Mouse (Mus musculus): ENCODE measurements around the gene Rep15. TPM values are rescaled to one million over a fixed set of nuclear protein-coding genes. Genes with fewer than 3 reads are reported as not detected.

The Rep15 gene
- 0.40 and 0.69 TPM in 2 replicates for polyA plus RNA-seq (2012; rRNA removed)

- no peak for TF ChIP-seq POLR2A (IDR thresholded peaks at IDR 0.05; ENCODE audit: borderline replicate concordance, insufficient read depth, low read length)
- no peak for TF ChIP-seq CTCF (IDR thresholded peaks at IDR 0.05; ENCODE audit: borderline replicate concordance, insufficient read depth, low read depth, low read length)
- H3K4me1 ChIP-seq (ENCODE audit: control insufficient read depth, insufficient read depth, low read length), result peaks cover 20% of the 10 kb centered on the region
- DNase-seq, result peak; percentile 49 to 59
- no peak within 1 kb of the TSS for H3K4me3 ChIP-seq (replicated peaks; ENCODE audit: insufficient read depth, low read depth, low read length)
- no peak within 1 kb of the TSS for H3K27ac ChIP-seq (ENCODE audit: insufficient read depth, low read length)
- WGBS, result 22% methylated on average over 13 of the region's 13 CpGs
- no peaks in the 10 kb centered on the region for H3K27me3 ChIP-seq (ENCODE audit: control insufficient read depth, insufficient read depth, low read length)
Measured at GRCm38 (mm10) chr6:147032303-147032925, at the start of gene Rep15. TSS of gene Rep15 (plus strand) at chr6:147032584.

- no peak overlapping the region for H3K27ac ChIP-seq (ENCODE audit: insufficient read depth, low read length)
- no peaks in the 10 kb centered on the region for H3K27me3 ChIP-seq (ENCODE audit: control insufficient read depth, insufficient read depth, low read length)
- 78% methylated on average over 3 of the region's 3 CpGs for WGBS
- DNase-seq, result no peak
- TF ChIP-seq POLR2A (IDR thresholded peaks at IDR 0.05; ENCODE audit: borderline replicate concordance, insufficient read depth, low read length), result no peak
- H3K4me3 ChIP-seq (replicated peaks; ENCODE audit: insufficient read depth, low read depth, low read length), result no peak overlapping the region
- H3K4me1 ChIP-seq (ENCODE audit: control insufficient read depth, insufficient read depth, low read length), result no peaks in the 10 kb centered on the region
Measured at GRCm38 (mm10) chr6:146984569-146984968, 47.8 kb upstream of the Rep15 start.

- DNase-seq, result peak; percentile 29 to 32
- Histone ChIP-seq H3K4me1 (ENCODE audit: control insufficient read depth, insufficient read depth, low read length) (no peaks in the 10 kb centered on the region), H3K4me3 (replicated peaks; ENCODE audit: insufficient read depth, low read depth, low read length) (no peak overlapping the region), H3K27me3 (ENCODE audit: control insufficient read depth, insufficient read depth, low read length) (no peaks in the 10 kb centered on the region), H3K27ac (ENCODE audit: insufficient read depth, low read length) (no peak overlapping the region)
- WGBS, result 42% methylated on average over 5 of the region's 5 CpGs
- TF ChIP-seq CTCF (IDR thresholded peaks at IDR 0.05; ENCODE audit: borderline replicate concordance, insufficient read depth, low read depth, low read length), result peak; percentile 30; the same call in 1 of the 2 replicates
- TF ChIP-seq POLR2A (IDR thresholded peaks at IDR 0.05; ENCODE audit: borderline replicate concordance, insufficient read depth, low read length), result no peak
Measured at GRCm38 (mm10) chr6:146994236-146994635, 38.1 kb upstream of the Rep15 start.

- no peaks in the 10 kb centered on the region for H3K27me3 ChIP-seq (ENCODE audit: control insufficient read depth, insufficient read depth, low read length)
- H3K27ac ChIP-seq (ENCODE audit: insufficient read depth, low read length), result no peak overlapping the region
- DNase-seq, result no peak
- no peaks in the 10 kb centered on the region for H3K4me1 ChIP-seq (ENCODE audit: control insufficient read depth, insufficient read depth, low read length)
- no peak overlapping the region for H3K4me3 ChIP-seq (replicated peaks; ENCODE audit: insufficient read depth, low read depth, low read length)
- WGBS, result 75% methylated on average over 2 of the region's 2 CpGs
- TF ChIP-seq CTCF (IDR thresholded peaks at IDR 0.05; ENCODE audit: borderline replicate concordance, insufficient read depth, low read depth, low read length), result no peak
- TF ChIP-seq POLR2A (IDR thresholded peaks at IDR 0.05; ENCODE audit: borderline replicate concordance, insufficient read depth, low read length), result no peak
Measured at GRCm38 (mm10) chr6:146995391-146995790, 37.0 kb upstream of the Rep15 start.

GRCm38 (mm10) chr6:146995878-146996277, 36.5 kb upstream of the Rep15 start:
- no peaks in the 10 kb centered on the region for H3K27me3 ChIP-seq (ENCODE audit: control insufficient read depth, insufficient read depth, low read length)
- H3K27ac ChIP-seq (ENCODE audit: insufficient read depth, low read length), result no peak overlapping the region
- WGBS, result 87% methylated on average over 6 of the region's 6 CpGs
- H3K4me3 ChIP-seq (replicated peaks; ENCODE audit: insufficient read depth, low read depth, low read length), result no peak overlapping the region
- H3K4me1 ChIP-seq (ENCODE audit: control insufficient read depth, insufficient read depth, low read length), result no peaks in the 10 kb centered on the region
- TF ChIP-seq POLR2A (IDR thresholded peaks at IDR 0.05; ENCODE audit: borderline replicate concordance, insufficient read depth, low read length) (no peak), CTCF (IDR thresholded peaks at IDR 0.05; ENCODE audit: borderline replicate concordance, insufficient read depth, low read depth, low read length) (no peak)
- no peak for DNase-seq

GRCm38 (mm10) chr6:146997006-146997405, 35.4 kb upstream of the Rep15 start:
- H3K27me3 ChIP-seq (ENCODE audit: control insufficient read depth, insufficient read depth, low read length), result no peaks in the 10 kb centered on the region
- WGBS, result 90% methylated on average over 6 of the region's 6 CpGs
- TF ChIP-seq CTCF (IDR thresholded peaks at IDR 0.05; ENCODE audit: borderline replicate concordance, insufficient read depth, low read depth, low read length), result no peak
- TF ChIP-seq POLR2A (IDR thresholded peaks at IDR 0.05; ENCODE audit: borderline replicate concordance, insufficient read depth, low read length), result no peak
- DNase-seq, result no peak
- no peak overlapping the region for H3K27ac ChIP-seq (ENCODE audit: insufficient read depth, low read length)
- H3K4me1 ChIP-seq (ENCODE audit: control insufficient read depth, insufficient read depth, low read length), result no peaks in the 10 kb centered on the region
- no peak overlapping the region for H3K4me3 ChIP-seq (replicated peaks; ENCODE audit: insufficient read depth, low read depth, low read length)

- Histone ChIP-seq H3K4me3 (replicated peaks; ENCODE audit: insufficient read depth, low read depth, low read length) (no peak overlapping the region), H3K27ac (ENCODE audit: insufficient read depth, low read length) (no peak overlapping the region), H3K27me3 (ENCODE audit: control insufficient read depth, insufficient read depth, low read length) (no peaks in the 10 kb centered on the region), H3K4me1 (ENCODE audit: control insufficient read depth, insufficient read depth, low read length) (no peaks in the 10 kb centered on the region)
- no peak for DNase-seq
- 66% methylated on average over 4 of the region's 4 CpGs for WGBS
- TF ChIP-seq POLR2A (IDR thresholded peaks at IDR 0.05; ENCODE audit: borderline replicate concordance, insufficient read depth, low read length) (no peak), CTCF (IDR thresholded peaks at IDR 0.05; ENCODE audit: borderline replicate concordance, insufficient read depth, low read depth, low read length) (no peak)
Measured at GRCm38 (mm10) chr6:146998710-146999109, 33.7 kb upstream of the Rep15 start.

- H3K27me3 ChIP-seq (ENCODE audit: control insufficient read depth, insufficient read depth, low read length), result no peaks in the 10 kb centered on the region
- no peak overlapping the region for H3K27ac ChIP-seq (ENCODE audit: insufficient read depth, low read length)
- DNase-seq, result no peak
- no peaks in the 10 kb centered on the region for H3K4me1 ChIP-seq (ENCODE audit: control insufficient read depth, insufficient read depth, low read length)
- WGBS, result 81% methylated on average over 9 of the region's 9 CpGs
- no peak overlapping the region for H3K4me3 ChIP-seq (replicated peaks; ENCODE audit: insufficient read depth, low read depth, low read length)
- no peak for TF ChIP-seq CTCF (IDR thresholded peaks at IDR 0.05; ENCODE audit: borderline replicate concordance, insufficient read depth, low read depth, low read length)
- no peak for TF ChIP-seq POLR2A (IDR thresholded peaks at IDR 0.05; ENCODE audit: borderline replicate concordance, insufficient read depth, low read length)
Measured at GRCm38 (mm10) chr6:146999302-146999701, 33.1 kb upstream of the Rep15 start.
